Mouse (Mus musculus): Measurements from ENCODE around the gene Sgcd.

DNA sequence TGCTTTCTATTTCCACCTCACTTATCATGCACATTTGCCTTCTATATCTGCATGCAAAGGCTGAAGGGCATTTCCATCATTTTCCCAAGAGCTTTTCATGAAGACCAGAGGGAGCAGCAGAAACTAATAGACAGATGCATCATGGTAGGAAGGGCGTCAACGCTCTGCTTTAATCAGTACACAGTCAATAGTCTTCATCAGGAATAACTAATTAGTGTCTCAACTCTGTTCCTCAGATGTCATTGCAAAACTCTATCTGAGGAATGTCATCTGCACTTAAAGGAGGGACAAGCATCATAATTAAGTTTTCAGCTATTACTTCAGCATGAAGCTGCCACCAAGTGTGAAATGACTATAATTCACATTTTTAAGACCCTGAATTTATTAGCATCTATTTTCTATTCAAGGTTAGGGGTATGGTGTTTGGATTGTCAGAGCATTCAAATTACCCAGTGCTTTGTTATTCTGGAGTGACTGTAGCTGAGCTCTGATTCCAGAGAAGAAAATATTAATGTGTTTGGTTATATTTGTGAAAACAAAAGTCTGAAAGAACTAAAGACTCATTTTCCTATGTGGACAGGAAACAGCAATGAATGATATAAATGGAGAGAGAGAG is 918.9 kb downstream of the Sgcd start:
- no peak for TF ChIP-seq POLR2A (IDR thresholded peaks at IDR 0.05; ENCODE audit: insufficient read length, low read depth)
- TF ChIP-seq POLR2AphosphoS2 (IDR thresholded peaks at IDR 0.05; ENCODE audit: insufficient read length, low read depth) = no peak
- no peak for TF ChIP-seq E2F4 (IDR thresholded peaks at IDR 0.05; ENCODE audit: insufficient read depth)
